Mouse (Mus musculus) ES-Bruce4 (cell line): ENCODE data around the gene Acad8.

Source experiments
- CTCF ChIP-seq: IDR thresholded peaks from one replicate; pipeline ENCODE4 v1.8.1; 2011; ENCODE audit warnings: low read depth, low read length
- POLR2A ChIP-seq: IDR thresholded peaks from one replicate; pipeline ENCODE4 v1.8.1; 2011; ENCODE audit warnings: low read length; ENCODE audit not compliant: insufficient read depth

- TF ChIP-seq CTCF (no peak), POLR2A (no peak)
Observed at GRCm38 (mm10) chr9:26997062-26997461, 2.3 kb downstream of the Acad8 start.
